Mouse (Mus musculus): ENCODE measurements around the gene Tamm41. TPM values are rescaled to one million over a fixed set of nuclear protein-coding genes. Genes with fewer than 3 reads are reported as not detected.

Tamm41 gene
- polyA plus RNA-seq (2014; fragmentation: Illumina TruSeq; extraction: RNeasy Lipid Tissue Mini Kit (QIAGEN cat#74804); ENCODE audit: insufficient read depth, low read depth, low replicate concordance), result 9.9 TPM

GRCm38 (mm10) chr6:115037103-115038094 lies at the start of gene Tamm41:
Gene Tamm41, minus strand, starts transcription at chr6:115037876.

GRCm38 (mm10) chr6:114969213-114970120 lies 68.2 kb downstream of the Tamm41 start, which contains the start of gene Vgll4:
Gene Vgll4, minus strand, starts transcription at chr6:114969994.

Other genes starting within 250 kb of the Tamm41 start
- 25.6 TPM for gene Vgll4, start 67.9 kb downstream of the Tamm41 start, polyA plus RNA-seq (2014; fragmentation: Illumina TruSeq; extraction: RNeasy Lipid Tissue Mini Kit (QIAGEN cat#74804); ENCODE audit: insufficient read depth, low read depth, low replicate concordance)
- gene Syn2, start 97.0 kb upstream of the Tamm41 start, polyA plus RNA-seq (2014; fragmentation: Illumina TruSeq; extraction: RNeasy Lipid Tissue Mini Kit (QIAGEN cat#74804); ENCODE audit: insufficient read depth, low read depth, low replicate concordance), result 4.5 TPM
- gene Gm17482, start 189.5 kb upstream of the Tamm41 start, polyA plus RNA-seq (2014; fragmentation: Illumina TruSeq; extraction: RNeasy Lipid Tissue Mini Kit (QIAGEN cat#74804); ENCODE audit: insufficient read depth, low read depth, low replicate concordance), result not detected
- 1.2 TPM for gene Timp4, start 214.3 kb upstream of the Tamm41 start, polyA plus RNA-seq (2014; fragmentation: Illumina TruSeq; extraction: RNeasy Lipid Tissue Mini Kit (QIAGEN cat#74804); ENCODE audit: insufficient read depth, low read depth, low replicate concordance)